Mouse (Mus musculus): ENCODE measurements around the gene Uri1. TPM values are rescaled to one million over a fixed set of nuclear protein-coding genes. Genes with fewer than 3 reads are reported as not detected.

Gene Uri1
- polyA plus RNA-seq, 1 experiment from 2014 or later = 42.5 TPM

DNA sequence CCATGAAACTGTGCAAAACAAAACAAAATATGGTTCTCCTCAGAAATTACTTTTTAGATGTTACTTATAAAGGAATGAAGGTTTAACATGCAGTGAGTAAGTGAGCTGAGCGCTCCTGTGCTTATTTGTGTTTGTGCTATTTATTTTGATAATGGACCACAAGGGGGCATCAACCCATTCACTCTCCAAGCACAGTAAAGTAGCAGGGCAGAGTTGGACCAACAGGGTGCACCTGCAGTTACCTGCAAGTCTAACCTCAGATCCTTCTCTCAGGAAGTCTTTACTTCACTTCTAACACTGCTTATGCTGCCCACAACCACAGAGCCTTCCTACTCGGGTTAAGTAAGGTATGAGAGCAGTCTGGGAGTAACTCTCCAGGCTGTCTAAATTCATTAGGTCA is 23.7 kb downstream of the Uri1 start:
- no peaks in the 10 kb centered on the region for H3K36me3 ChIP-seq (ENCODE audit: control insufficient read depth, insufficient read depth, low read length)
- no peak for ATAC-seq (ENCODE audit: insufficient read depth, low FRiP score, low TSS enrichment)
- no peak for DNase-seq (ENCODE audit: low spot score)
- H3K27me3 ChIP-seq (ENCODE audit: control insufficient read depth, insufficient read depth, low read length) = no peaks in the 10 kb centered on the region
- H3K4me3 ChIP-seq (ENCODE audit: low read depth, low read length) = no peak overlapping the region
- H3K9ac ChIP-seq (ENCODE audit: low read length) = no peak overlapping the region
- H3K27ac ChIP-seq (ENCODE audit: low read depth, low read length) = no peak overlapping the region
- 61% methylated on average over 2 of the region's 2 CpGs for WGBS
- no peaks in the 10 kb centered on the region for H3K9me3 ChIP-seq (ENCODE audit: control insufficient read depth, low read length)
- H3K4me1 ChIP-seq (ENCODE audit: control insufficient read depth, insufficient read depth, low read length) = no peaks in the 10 kb centered on the region
- no peak overlapping the region for H3K4me2 ChIP-seq (ENCODE audit: low read depth)

DNA sequence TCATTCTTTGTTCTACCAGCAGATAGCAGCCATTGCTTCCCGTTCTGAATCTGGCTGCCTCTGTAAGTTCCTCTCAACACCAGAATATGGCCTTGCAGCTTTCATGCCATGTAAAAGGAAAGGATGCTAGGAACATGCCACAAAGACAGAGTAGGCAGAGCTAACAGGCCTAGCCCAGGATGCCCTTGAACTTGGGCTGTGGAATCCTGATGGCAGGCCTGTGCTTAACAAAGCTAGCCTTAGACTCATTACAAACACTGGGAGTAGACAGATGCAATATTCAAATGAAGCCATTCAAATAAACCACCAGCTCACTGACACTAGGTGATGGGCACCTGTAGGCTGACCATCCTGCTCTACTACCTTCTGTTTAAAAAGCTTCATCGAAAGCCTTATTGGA is 30.5 kb downstream of the Uri1 start:
- no peaks in the 10 kb centered on the region for H3K27me3 ChIP-seq (ENCODE audit: control insufficient read depth, insufficient read depth, low read length)
- no peak overlapping the region for H3K9ac ChIP-seq (ENCODE audit: low read length)
- H3K27ac ChIP-seq (ENCODE audit: low read depth, low read length) = no peak overlapping the region
- H3K4me2 ChIP-seq (ENCODE audit: low read depth) = no peak overlapping the region
- no peaks in the 10 kb centered on the region for H3K36me3 ChIP-seq (ENCODE audit: control insufficient read depth, insufficient read depth, low read length)
- no peaks in the 10 kb centered on the region for H3K4me1 ChIP-seq (ENCODE audit: control insufficient read depth, insufficient read depth, low read length)
- H3K9me3 ChIP-seq (ENCODE audit: control insufficient read depth, low read length) = no peaks in the 10 kb centered on the region
- DNase-seq (ENCODE audit: low spot score) (no peak), ATAC-seq (ENCODE audit: insufficient read depth, low FRiP score, low TSS enrichment) (no peak)
- 90% methylated on average over 2 of the region's 2 CpGs for WGBS
- H3K4me3 ChIP-seq (ENCODE audit: low read depth, low read length) = no peak overlapping the region

DNA sequence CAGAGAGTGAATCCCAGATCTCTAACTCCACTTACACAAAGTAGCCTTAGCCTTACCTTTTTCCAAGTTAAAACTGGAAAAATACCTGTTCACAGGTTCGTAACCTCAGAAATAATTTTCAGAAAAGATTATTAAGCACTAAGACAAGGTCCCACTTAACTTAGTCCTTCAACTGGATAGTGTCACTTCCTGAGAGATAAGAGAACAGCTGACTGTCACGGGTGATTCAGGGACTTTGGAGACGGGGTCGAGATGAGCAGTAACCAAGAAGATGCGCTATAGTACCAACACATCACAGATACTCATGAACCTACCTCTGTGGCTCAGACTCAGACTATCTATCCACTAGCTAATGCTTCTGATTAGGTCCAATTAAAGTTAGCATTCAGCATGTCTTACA is 38.5 kb downstream of the Uri1 start:
- no peak overlapping the region for H3K4me3 ChIP-seq (ENCODE audit: low read depth, low read length)
- no peaks in the 10 kb centered on the region for H3K9me3 ChIP-seq (ENCODE audit: control insufficient read depth, low read length)
- H3K9ac ChIP-seq (ENCODE audit: low read length) = no peak overlapping the region
- DNase-seq (ENCODE audit: low spot score) = no peak
- H3K36me3 ChIP-seq (ENCODE audit: control insufficient read depth, insufficient read depth, low read length) = no peaks in the 10 kb centered on the region
- no peaks in the 10 kb centered on the region for H3K4me1 ChIP-seq (ENCODE audit: control insufficient read depth, insufficient read depth, low read length)
- no peak overlapping the region for H3K27ac ChIP-seq (ENCODE audit: low read depth, low read length)
- H3K4me2 ChIP-seq (ENCODE audit: low read depth) = no peak overlapping the region
- ATAC-seq (ENCODE audit: insufficient read depth, low FRiP score, low TSS enrichment) = no peak
- no peaks in the 10 kb centered on the region for H3K27me3 ChIP-seq (ENCODE audit: control insufficient read depth, insufficient read depth, low read length)
- 86% methylated on average over 5 of the region's 5 CpGs for WGBS

DNA sequence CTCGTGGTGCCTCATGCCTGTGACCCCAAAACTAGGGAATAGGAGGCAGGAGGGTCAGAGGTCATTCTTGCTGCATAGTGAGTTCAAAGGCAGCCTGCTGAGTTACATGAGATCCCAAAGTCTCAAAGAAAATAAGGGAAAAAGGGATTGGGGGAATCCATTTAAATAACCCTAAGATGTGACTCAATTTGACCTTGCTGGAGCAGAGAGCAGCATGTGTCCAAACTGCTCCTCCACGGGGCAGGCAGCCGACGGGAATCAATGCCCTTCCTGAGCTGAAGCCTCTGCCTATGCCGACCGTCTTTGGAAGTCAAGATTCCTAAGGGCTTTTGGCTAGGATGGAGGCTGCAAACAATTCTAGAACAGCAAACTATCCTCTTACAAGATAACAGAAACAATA is 39.9 kb downstream of the Uri1 start:
- 44% methylated on average over 6 of the region's 6 CpGs for WGBS
- H3K4me2 ChIP-seq (ENCODE audit: low read depth) = no peak overlapping the region
- no peak overlapping the region for H3K27ac ChIP-seq (ENCODE audit: low read depth, low read length)
- no peaks in the 10 kb centered on the region for H3K36me3 ChIP-seq (ENCODE audit: control insufficient read depth, insufficient read depth, low read length)
- H3K9me3 ChIP-seq (ENCODE audit: control insufficient read depth, low read length) = no peaks in the 10 kb centered on the region
- no peaks in the 10 kb centered on the region for H3K27me3 ChIP-seq (ENCODE audit: control insufficient read depth, insufficient read depth, low read length)
- ATAC-seq (ENCODE audit: insufficient read depth, low FRiP score, low TSS enrichment) = no peak
- H3K9ac ChIP-seq (ENCODE audit: low read length) = no peak overlapping the region
- no peak overlapping the region for H3K4me3 ChIP-seq (ENCODE audit: low read depth, low read length)
- H3K4me1 ChIP-seq (ENCODE audit: control insufficient read depth, insufficient read depth, low read length) = no peaks in the 10 kb centered on the region
- DNase-seq (ENCODE audit: low spot score) = no peak

DNA sequence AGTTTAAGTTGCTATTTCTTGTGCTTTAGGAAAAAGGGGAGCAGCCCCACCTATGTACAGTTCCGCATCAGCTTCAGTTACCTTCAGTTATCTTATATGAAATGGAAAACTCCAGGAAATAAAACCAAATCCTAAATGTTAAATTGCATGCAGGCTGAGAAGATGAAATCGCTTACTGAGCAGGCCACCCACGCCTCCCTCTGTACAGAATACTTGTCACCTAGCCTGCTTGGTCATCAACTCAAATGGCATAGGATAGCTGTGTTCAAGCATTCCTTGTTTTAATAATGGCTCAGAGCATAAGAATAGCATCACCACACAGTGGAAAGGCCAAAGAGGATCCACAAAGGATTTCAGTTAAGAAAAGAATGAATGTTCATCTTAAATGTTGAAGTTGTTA is 43.6 kb downstream of the Uri1 start:
- no peaks in the 10 kb centered on the region for H3K36me3 ChIP-seq (ENCODE audit: control insufficient read depth, insufficient read depth, low read length)
- WGBS = 91% methylated on average over 3 of the region's 3 CpGs
- no peak overlapping the region for H3K9ac ChIP-seq (ENCODE audit: low read length)
- H3K4me1 ChIP-seq (ENCODE audit: control insufficient read depth, insufficient read depth, low read length) = no peaks in the 10 kb centered on the region
- no peak overlapping the region for H3K27ac ChIP-seq (ENCODE audit: low read depth, low read length)
- no peak overlapping the region for H3K4me2 ChIP-seq (ENCODE audit: low read depth)
- no peak overlapping the region for H3K4me3 ChIP-seq (ENCODE audit: low read depth, low read length)
- no peaks in the 10 kb centered on the region for H3K27me3 ChIP-seq (ENCODE audit: control insufficient read depth, insufficient read depth, low read length)
- no peaks in the 10 kb centered on the region for H3K9me3 ChIP-seq (ENCODE audit: control insufficient read depth, low read length)
- no peak for ATAC-seq (ENCODE audit: insufficient read depth, low FRiP score, low TSS enrichment)
- DNase-seq (ENCODE audit: low spot score) = no peak

DNA sequence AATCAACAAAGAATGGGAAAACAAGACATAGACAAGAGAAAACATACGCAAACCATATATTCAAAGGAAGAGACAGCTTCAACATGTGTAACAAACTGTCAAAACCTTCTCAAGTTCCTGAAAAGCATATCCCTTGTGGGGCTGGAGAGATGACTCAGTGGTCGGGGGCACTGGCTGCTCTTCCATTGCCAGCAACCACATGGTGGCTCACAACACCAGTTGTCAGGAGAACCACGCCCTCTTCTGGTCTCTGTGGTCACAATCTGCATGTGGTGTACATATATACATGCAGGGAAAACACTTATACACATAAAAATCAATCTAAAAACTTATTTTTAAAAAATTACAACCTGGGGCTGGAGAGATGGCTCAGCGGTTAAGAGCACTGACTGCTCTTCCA is 44.9 kb downstream of the Uri1 start:
- Histone ChIP-seq H3K27me3 (ENCODE audit: control insufficient read depth, insufficient read depth, low read length) (no peaks in the 10 kb centered on the region), H3K4me1 (ENCODE audit: control insufficient read depth, insufficient read depth, low read length) (no peaks in the 10 kb centered on the region), H3K9me3 (ENCODE audit: control insufficient read depth, low read length) (no peaks in the 10 kb centered on the region), H3K36me3 (ENCODE audit: control insufficient read depth, insufficient read depth, low read length) (no peaks in the 10 kb centered on the region), H3K27ac (ENCODE audit: low read depth, low read length) (no peak overlapping the region), H3K9ac (ENCODE audit: low read length) (no peak overlapping the region), H3K4me3 (ENCODE audit: low read depth, low read length) (no peak overlapping the region), H3K4me2 (ENCODE audit: low read depth) (no peak overlapping the region)
- no peak for ATAC-seq (ENCODE audit: insufficient read depth, low FRiP score, low TSS enrichment)
- DNase-seq (ENCODE audit: low spot score) = no peak
- WGBS = 89% methylated on average over 4 of the region's 4 CpGs

DNA sequence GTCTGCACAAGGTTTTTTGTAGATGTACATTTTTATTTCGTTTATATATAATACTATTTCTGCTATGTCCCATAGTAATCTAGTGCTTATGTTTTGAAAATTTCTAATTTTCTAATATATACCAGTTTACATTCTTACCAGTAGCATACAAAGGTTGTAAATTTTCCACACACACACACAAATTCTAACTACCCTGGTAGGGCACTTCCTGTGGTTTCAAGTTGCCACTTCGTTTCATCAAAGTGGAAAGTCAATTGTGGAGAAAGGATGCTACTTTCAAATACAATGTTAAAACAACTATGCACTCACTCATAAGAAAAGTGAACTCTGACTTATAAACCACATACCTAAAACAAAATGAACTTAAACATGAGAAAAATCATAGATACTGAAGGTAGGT is 45.7 kb downstream of the Uri1 start:
- 91% methylated on average over 2 of the region's 2 CpGs for WGBS
- no peaks in the 10 kb centered on the region for H3K36me3 ChIP-seq (ENCODE audit: control insufficient read depth, insufficient read depth, low read length)
- DNase-seq (ENCODE audit: low spot score) = no peak
- no peak for ATAC-seq (ENCODE audit: insufficient read depth, low FRiP score, low TSS enrichment)
- no peak overlapping the region for H3K4me3 ChIP-seq (ENCODE audit: low read depth, low read length)
- H3K4me1 ChIP-seq (ENCODE audit: control insufficient read depth, insufficient read depth, low read length) = no peaks in the 10 kb centered on the region
- no peak overlapping the region for H3K27ac ChIP-seq (ENCODE audit: low read depth, low read length)
- H3K9me3 ChIP-seq (ENCODE audit: control insufficient read depth, low read length) = no peaks in the 10 kb centered on the region
- H3K9ac ChIP-seq (ENCODE audit: low read length) = no peak overlapping the region
- no peak overlapping the region for H3K4me2 ChIP-seq (ENCODE audit: low read depth)
- no peaks in the 10 kb centered on the region for H3K27me3 ChIP-seq (ENCODE audit: control insufficient read depth, insufficient read depth, low read length)

DNA sequence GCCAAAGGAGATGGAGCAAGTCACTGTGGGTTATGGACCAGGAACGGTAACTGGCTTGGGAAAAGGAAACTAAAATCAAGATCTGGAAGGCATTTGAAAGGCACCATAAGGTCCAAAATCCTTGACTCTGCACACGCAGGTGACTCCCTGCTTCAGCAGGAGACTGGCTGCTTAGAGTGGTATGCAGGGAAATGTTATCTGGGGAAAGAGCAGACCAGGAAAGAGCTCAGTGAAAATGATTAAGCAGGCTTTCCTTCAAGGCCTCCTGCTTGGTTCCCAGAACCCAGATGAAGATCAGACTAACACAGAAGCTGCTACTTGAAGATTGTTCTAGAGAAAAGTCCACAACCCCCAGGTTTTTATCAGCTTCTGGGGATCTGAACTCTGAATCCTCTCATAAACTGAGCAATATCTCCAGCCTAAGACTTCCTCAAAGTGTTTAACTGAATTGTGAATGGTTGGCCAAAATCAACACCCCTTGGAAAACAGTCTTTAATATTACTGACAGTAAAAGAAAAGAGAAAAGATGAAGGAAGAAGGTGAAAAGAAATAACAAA is 50.3 kb downstream of the Uri1 start:
- no peaks in the 10 kb centered on the region for H3K27me3 ChIP-seq (ENCODE audit: control insufficient read depth, insufficient read depth, low read length)
- H3K27ac ChIP-seq (ENCODE audit: low read depth, low read length) = no peak overlapping the region
- no peaks in the 10 kb centered on the region for H3K9me3 ChIP-seq (ENCODE audit: control insufficient read depth, low read length)
- H3K4me1 ChIP-seq (ENCODE audit: control insufficient read depth, insufficient read depth, low read length) = peaks cover 13% of the 10 kb centered on the region
- no peaks in the 10 kb centered on the region for H3K36me3 ChIP-seq (ENCODE audit: control insufficient read depth, insufficient read depth, low read length)
- DNase-seq (ENCODE audit: low spot score) (no peak), ATAC-seq (ENCODE audit: insufficient read depth, low FRiP score, low TSS enrichment) (no peak)
- no peak overlapping the region for H3K9ac ChIP-seq (ENCODE audit: low read length)
- H3K4me2 ChIP-seq (ENCODE audit: low read depth) = no peak overlapping the region
- no peak overlapping the region for H3K4me3 ChIP-seq (ENCODE audit: low read depth, low read length)
- WGBS = 79% methylated on average over 2 of the region's 2 CpGs

DNA sequence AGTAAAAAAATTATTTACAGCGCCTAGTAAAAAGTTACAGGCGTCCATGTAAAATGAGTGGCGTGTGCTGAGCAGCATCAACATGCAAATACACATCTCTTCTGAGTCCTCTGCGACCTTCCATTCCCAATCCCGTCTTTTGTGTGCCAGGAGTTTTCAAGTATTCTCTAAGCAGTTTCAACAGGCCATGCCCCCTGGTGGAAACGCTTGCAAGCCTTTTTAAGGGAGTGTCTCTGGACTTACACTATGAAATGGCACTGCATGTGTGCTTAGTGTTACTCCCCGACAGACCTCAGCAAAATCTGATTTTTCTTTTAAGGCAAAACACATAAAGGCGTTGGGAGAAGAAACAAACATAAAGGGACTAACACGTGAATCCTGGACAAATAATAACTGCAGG is 50.8 kb downstream of the Uri1 start:
- Histone ChIP-seq H3K27ac (ENCODE audit: low read depth, low read length) (no peak overlapping the region), H3K27me3 (ENCODE audit: control insufficient read depth, insufficient read depth, low read length) (no peaks in the 10 kb centered on the region), H3K9me3 (ENCODE audit: control insufficient read depth, low read length) (no peaks in the 10 kb centered on the region), H3K36me3 (ENCODE audit: control insufficient read depth, insufficient read depth, low read length) (no peaks in the 10 kb centered on the region), H3K4me3 (ENCODE audit: low read depth, low read length) (no peak overlapping the region), H3K4me1 (ENCODE audit: control insufficient read depth, insufficient read depth, low read length) (peaks cover 13% of the 10 kb centered on the region), H3K9ac (ENCODE audit: low read length) (no peak overlapping the region), H3K4me2 (ENCODE audit: low read depth) (no peak overlapping the region)
- ATAC-seq (ENCODE audit: insufficient read depth, low FRiP score, low TSS enrichment) = no peak
- peak; percentile 34 for DNase-seq (ENCODE audit: low spot score)
- WGBS = 64% methylated on average over 9 of the region's 9 CpGs

Data from neural tube, embryonic 11.5 days (tissue).